Mouse (Mus musculus) hindbrain, embryonic 15.5 days (tissue): Measurements from ENCODE around the gene Card14. TPM values are rescaled to one million over a fixed set of nuclear protein-coding genes. Genes with fewer than 3 reads are reported as not detected.
"Not testable (repeated sequence)": the region's sequence is repeated elsewhere in the genome, so short reads cannot be mapped to it uniquely, and the experiment has no call there.

ENCODE experiments used
- ATAC-seq: fragments of 200-750 bp; cut with Nextera tagmentation; 2 replicates; pipeline ENCODE4 v1.8.0; 2017; ENCODE audit warnings: low read depth, moderate number of reproducible peaks, moderate TSS enrichment; ENCODE audit not compliant: low FRiP score
- H3K27ac ChIP-seq: fragments of 300-500 bp; sonication (generic); replicated peaks from 2 replicates; pipeline ENCODE4 v1.5.1; 2015; ENCODE audit warnings: mild to moderate bottlenecking, inconsistent platforms
- H3K27me3 ChIP-seq: fragments of 300-500 bp; sonication (generic); 2 replicates; pipeline ENCODE4 v1.6.1; 2015; ENCODE audit warnings: control low read depth, inconsistent platforms
- H3K36me3 ChIP-seq: fragments of 300-500 bp; sonication (generic); 2 replicates; pipeline ENCODE4 v1.6.1; 2015; ENCODE audit warnings: control low read depth, inconsistent platforms
- H3K4me1 ChIP-seq: fragments of 300-500 bp; sonication (generic); replicated peaks from 2 replicates; pipeline ENCODE4 v1.6.1; 2015; ENCODE audit warnings: control low read depth, inconsistent platforms
- H3K4me2 ChIP-seq: fragments of 300-500 bp; sonication (generic); 2 replicates; pipeline ENCODE4 v1.6.1; 2015; ENCODE audit warnings: moderate library complexity, mild to moderate bottlenecking, inconsistent platforms
- H3K4me3 ChIP-seq: fragments of 300-500 bp; sonication (generic); 2 replicates; pipeline ENCODE4 v1.5.1; 2015; ENCODE audit warnings: mild to moderate bottlenecking, inconsistent platforms
- H3K9ac ChIP-seq: fragments of 300-500 bp; sonication (generic); 2 replicates; pipeline ENCODE4 v1.6.1; 2015; ENCODE audit warnings: inconsistent platforms
- H3K9me3 ChIP-seq: fragments of 300-500 bp; sonication (generic); 2 replicates; pipeline ENCODE4 v1.6.1; 2016; ENCODE audit warnings: control low read depth, inconsistent platforms
- WGBS: fragments of 180-500 bp; shearing (Covaris S2); methylation state at CpG from one replicate; pipeline ENCODE4 v1.1.7; 2015; 5-methylcytosine and 5-hydroxymethylcytosine counted together
- polyA plus RNA-seq: library from polyadenylated mRNA; unstranded; fragments of >200 nt; fragmentation: Nextera tagmentation; extraction: Ambion mirVana; gene quantifications from 2 replicates; pipeline ENCODE4 v1.2.1, GENCODE M21; 2015

The Card14 gene
- polyA plus RNA-seq: 0.36 and 0.58 TPM in 2 replicates

DNA sequence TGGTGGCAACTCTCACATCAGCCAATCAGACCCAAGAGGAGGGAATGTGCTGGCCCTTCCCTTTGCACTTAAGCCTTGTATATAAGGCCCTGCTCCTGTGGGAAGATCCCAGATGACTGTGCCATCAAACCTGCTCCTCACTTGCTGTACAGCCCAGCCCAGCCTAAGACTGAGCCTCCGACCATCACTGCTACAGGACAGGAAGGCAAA, at the start of gene Card14:
Card14 (plus strand) TSS at position 111 of the 210 bp plus-strand sequence.
- H3K9ac ChIP-seq: no peak within 1 kb of the TSS
- H3K27me3 ChIP-seq: no peaks in the 10 kb centered on the region; the same call in 1 of the 2 replicates
- H3K27ac ChIP-seq: no peak within 1 kb of the TSS
- no peak for ATAC-seq
- H3K4me3 ChIP-seq: no peak within 1 kb of the TSS
- H3K4me1 ChIP-seq: 0 out of 2 replicates have a peak, but pooled peaks cover 5% of the 10 kb centered on the region
- H3K36me3 ChIP-seq: no peaks in the 10 kb centered on the region
- no peak within 1 kb of the TSS for H3K4me2 ChIP-seq
- 61% methylated on average over 1 of the region's 1 CpGs for WGBS
- no peaks in the 10 kb centered on the region for H3K9me3 ChIP-seq

DNA sequence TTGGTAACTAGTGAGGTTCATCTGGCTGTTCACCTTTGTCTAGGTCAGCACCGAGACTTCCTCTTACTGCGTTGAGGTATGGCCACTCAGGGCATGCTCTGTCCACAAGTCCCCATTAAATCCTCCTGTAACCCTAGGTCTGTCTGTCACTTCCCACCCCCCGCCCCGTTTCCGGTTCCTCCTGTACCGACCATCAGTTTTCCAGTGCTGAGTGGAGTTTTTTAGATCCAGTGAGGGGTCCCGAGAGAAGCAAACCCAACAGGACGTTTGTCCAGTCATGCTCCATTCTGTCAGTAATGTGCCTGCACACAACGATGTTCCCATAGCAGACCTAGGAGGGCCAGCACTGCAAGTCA, 49.4 kb upstream of the Card14 start:
- Histone ChIP-seq H3K4me3 (peak overlapping the region; percentile 29), H3K4me2 (peak overlapping the region; percentile 47), H3K36me3 (peaks cover 6% of the 10 kb centered on the region), H3K9ac (no peak overlapping the region), H3K27me3 (no peaks in the 10 kb centered on the region), H3K4me1 (peaks cover 5% of the 10 kb centered on the region), H3K27ac (peak overlapping the region; percentile 21), H3K9me3 (no peaks in the 10 kb centered on the region)
- 67% methylated on average over 9 of the region's 9 CpGs for WGBS
- no peak for ATAC-seq

DNA sequence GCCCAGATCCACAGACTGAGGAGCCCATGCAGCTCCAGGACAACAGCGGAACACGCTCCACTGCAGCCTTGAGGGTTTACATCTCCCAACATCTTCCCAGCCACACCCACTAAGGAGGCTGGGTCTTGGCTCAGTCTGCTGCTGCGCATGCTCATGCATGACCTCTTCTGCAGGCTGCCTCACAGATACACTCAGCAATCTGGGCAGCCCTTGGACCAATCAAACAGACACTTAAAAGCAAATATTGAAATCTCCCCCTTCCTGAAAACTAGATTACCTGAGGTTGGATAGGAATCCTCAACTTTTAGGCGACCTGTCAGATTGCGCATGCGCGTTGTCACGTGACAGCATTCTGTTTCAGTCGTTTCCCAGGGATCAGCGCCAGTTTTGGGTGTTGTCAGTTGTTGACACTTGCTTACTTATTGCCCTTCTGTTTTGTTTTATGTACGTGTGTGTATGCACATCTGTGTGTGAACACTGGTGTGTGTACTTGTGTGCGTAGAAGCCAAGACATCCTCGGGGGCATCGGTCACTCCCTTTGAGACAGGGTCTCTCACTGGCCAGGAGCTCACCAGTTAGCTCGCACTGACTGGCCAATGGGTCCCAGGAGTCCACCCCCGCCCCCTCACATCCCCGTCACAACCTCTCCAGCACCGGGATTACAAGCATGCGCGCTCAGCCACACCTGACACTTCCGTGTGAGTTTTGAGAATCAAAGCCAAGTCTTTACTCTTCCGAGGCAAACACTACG, 48.8 kb upstream of the Card14 start:
- Histone ChIP-seq H3K4me3 (peak overlapping the region; percentile 29), H3K9me3 (no peaks in the 10 kb centered on the region), H3K4me1 (no peaks in the 10 kb centered on the region), H3K36me3 (peaks cover 8% of the 10 kb centered on the region), H3K9ac (no peak overlapping the region), H3K27ac (peak overlapping the region; percentile 21), H3K27me3 (no peaks in the 10 kb centered on the region), H3K4me2 (peak overlapping the region; percentile 47)
- ATAC-seq: peak; percentile 54; the same call in 1 of the 2 replicates
- WGBS: 71% methylated on average over 23 of the region's 23 CpGs

- no peak overlapping the region for H3K9ac ChIP-seq
- peaks cover 13% of the 10 kb centered on the region for H3K36me3 ChIP-seq
- WGBS: 90% methylated on average over 8 of the region's 8 CpGs
- no peak overlapping the region for H3K27ac ChIP-seq
- H3K27me3 ChIP-seq: no peaks in the 10 kb centered on the region
- no peaks in the 10 kb centered on the region for H3K4me1 ChIP-seq
- ATAC-seq: no peak
- no peak overlapping the region for H3K4me3 ChIP-seq
- no peak overlapping the region for H3K4me2 ChIP-seq
- H3K9me3 ChIP-seq: no peaks in the 10 kb centered on the region
Observed at GRCm38 (mm10) chr11:119259977-119260376, 47.6 kb upstream of the Card14 start.

DNA sequence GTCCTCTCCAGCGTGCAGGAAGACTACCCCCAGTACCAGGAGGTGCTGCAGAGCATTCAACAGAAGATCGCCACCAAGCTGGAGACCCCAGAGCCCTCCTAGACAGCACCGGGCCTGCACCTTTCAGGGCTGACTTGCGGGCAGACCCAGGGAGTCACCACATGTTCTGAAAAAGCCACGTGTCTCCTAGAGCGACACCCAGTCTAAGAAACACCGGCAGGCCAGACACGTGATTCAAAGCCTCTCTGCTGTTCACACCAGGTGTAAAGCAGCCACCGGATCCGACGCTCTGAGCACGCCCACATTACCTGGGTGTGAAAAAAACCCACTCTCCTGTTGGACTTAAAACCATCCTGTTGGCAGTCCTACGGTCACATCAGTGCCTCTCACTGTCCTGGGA, 43.2 kb upstream of the Card14 start:
- H3K4me1 ChIP-seq: peaks cover 21% of the 10 kb centered on the region
- H3K9me3 ChIP-seq: no peaks in the 10 kb centered on the region
- no peak for ATAC-seq
- H3K27me3 ChIP-seq: no peaks in the 10 kb centered on the region
- no peak overlapping the region for H3K27ac ChIP-seq
- WGBS: 91% methylated on average over 13 of the region's 13 CpGs
- H3K4me2 ChIP-seq: no peak overlapping the region
- H3K9ac ChIP-seq: no peak overlapping the region
- peaks cover 13% of the 10 kb centered on the region for H3K36me3 ChIP-seq
- no peak overlapping the region for H3K4me3 ChIP-seq

- H3K9ac ChIP-seq: no peak overlapping the region
- no peaks in the 10 kb centered on the region for H3K27me3 ChIP-seq
- H3K36me3 ChIP-seq: peaks cover 13% of the 10 kb centered on the region
- ATAC-seq: no peak
- H3K4me2 ChIP-seq: no peak overlapping the region
- WGBS: 83% methylated on average over 7 of the region's 7 CpGs
- no peak overlapping the region for H3K27ac ChIP-seq
- peaks cover 32% of the 10 kb centered on the region for H3K4me1 ChIP-seq
- no peak overlapping the region for H3K4me3 ChIP-seq
- no peaks in the 10 kb centered on the region for H3K9me3 ChIP-seq
Observed at GRCm38 (mm10) chr11:119265811-119266210, 41.8 kb upstream of the Card14 start.

DNA sequence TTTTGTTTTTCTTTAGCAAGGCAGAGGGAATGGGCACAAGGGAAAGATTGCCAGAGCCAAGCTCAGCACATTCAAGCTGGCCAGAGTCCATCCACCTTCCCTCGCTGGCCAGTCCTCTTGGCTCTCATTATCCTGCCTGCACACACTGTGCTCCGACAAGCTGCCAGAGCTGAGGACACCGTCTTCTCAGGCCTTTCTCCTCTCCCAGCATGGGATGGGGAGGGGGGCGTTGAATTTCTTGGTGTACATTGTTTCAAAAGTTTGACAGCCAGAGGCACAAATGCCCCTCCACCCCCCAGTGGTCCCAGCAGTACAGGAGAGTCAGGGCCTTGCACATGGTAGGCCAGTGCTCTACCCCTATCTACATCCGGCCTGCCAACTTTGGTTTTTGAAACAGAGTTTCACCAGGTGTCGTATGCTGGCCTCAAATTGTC, 40.3 kb upstream of the Card14 start:
- peaks cover 15% of the 10 kb centered on the region; the same call in 1 of the 2 replicates for H3K36me3 ChIP-seq
- peak overlapping the region; percentile 76 for H3K27ac ChIP-seq
- no peaks in the 10 kb centered on the region for H3K9me3 ChIP-seq
- peak overlapping the region; percentile 72; the same call in 1 of the 2 replicates for H3K9ac ChIP-seq
- no peaks in the 10 kb centered on the region for H3K27me3 ChIP-seq
- ATAC-seq: peak; percentile 68
- H3K4me2 ChIP-seq: peak overlapping the region; percentile 78
- H3K4me1 ChIP-seq: peaks cover 34% of the 10 kb centered on the region
- WGBS: 39% methylated on average over 6 of the region's 6 CpGs
- peak overlapping the region; percentile 57; the same call in 1 of the 2 replicates for H3K4me3 ChIP-seq

GRCm38 (mm10) chr11:119267768-119268556, 39.6 kb upstream of the Card14 start, which contains the start of gene Gaa:
TSS of gene Gaa (plus strand) at chr11:119267887.
- Histone ChIP-seq H3K27me3 (no peaks in the 10 kb centered on the region), H3K4me3 (peak within 1 kb of the TSS; percentile 57), H3K27ac (peak within 1 kb of the TSS; percentile 76), H3K4me1 (peaks cover 34% of the 10 kb centered on the region), H3K9ac (peak within 1 kb of the TSS; percentile 72), H3K9me3 (no peaks in the 10 kb centered on the region), H3K4me2 (peak within 1 kb of the TSS; percentile 78), H3K36me3 (peaks cover 19% of the 10 kb centered on the region; the same call in 1 of the 2 replicates)
- 5% methylated on average over 52 of the region's 52 CpGs for WGBS
- ATAC-seq: peak; percentile 83

- no peak for ATAC-seq
- 72% methylated on average over 16 of the region's 16 CpGs for WGBS
- H3K4me1 ChIP-seq: peaks cover 34% of the 10 kb centered on the region
- peak overlapping the region; percentile 78 for H3K4me2 ChIP-seq
- H3K9ac ChIP-seq: peak overlapping the region; percentile 72
- peak overlapping the region; percentile 76; the same call in 1 of the 2 replicates for H3K27ac ChIP-seq
- no peaks in the 10 kb centered on the region for H3K27me3 ChIP-seq
- H3K36me3 ChIP-seq: peaks cover 21% of the 10 kb centered on the region; the same call in 1 of the 2 replicates
- no peaks in the 10 kb centered on the region for H3K9me3 ChIP-seq
- H3K4me3 ChIP-seq: peak overlapping the region; percentile 57
Observed at GRCm38 (mm10) chr11:119268557-119269195, 38.9 kb upstream of the Card14 start.

- ATAC-seq, H3K27ac ChIP-seq, H3K27me3 ChIP-seq, H3K4me3 ChIP-seq, H3K9me3 ChIP-seq, H3K9ac ChIP-seq, H3K4me2 ChIP-seq: not testable (repeated sequence)
- 76% methylated on average over 3 of the region's 3 CpGs for WGBS
- peaks cover 36% of the 10 kb centered on the region for H3K36me3 ChIP-seq
- H3K4me1 ChIP-seq: peaks cover 30% of the 10 kb centered on the region
Observed at GRCm38 (mm10) chr11:119272492-119272891, 35.1 kb upstream of the Card14 start.

DNA sequence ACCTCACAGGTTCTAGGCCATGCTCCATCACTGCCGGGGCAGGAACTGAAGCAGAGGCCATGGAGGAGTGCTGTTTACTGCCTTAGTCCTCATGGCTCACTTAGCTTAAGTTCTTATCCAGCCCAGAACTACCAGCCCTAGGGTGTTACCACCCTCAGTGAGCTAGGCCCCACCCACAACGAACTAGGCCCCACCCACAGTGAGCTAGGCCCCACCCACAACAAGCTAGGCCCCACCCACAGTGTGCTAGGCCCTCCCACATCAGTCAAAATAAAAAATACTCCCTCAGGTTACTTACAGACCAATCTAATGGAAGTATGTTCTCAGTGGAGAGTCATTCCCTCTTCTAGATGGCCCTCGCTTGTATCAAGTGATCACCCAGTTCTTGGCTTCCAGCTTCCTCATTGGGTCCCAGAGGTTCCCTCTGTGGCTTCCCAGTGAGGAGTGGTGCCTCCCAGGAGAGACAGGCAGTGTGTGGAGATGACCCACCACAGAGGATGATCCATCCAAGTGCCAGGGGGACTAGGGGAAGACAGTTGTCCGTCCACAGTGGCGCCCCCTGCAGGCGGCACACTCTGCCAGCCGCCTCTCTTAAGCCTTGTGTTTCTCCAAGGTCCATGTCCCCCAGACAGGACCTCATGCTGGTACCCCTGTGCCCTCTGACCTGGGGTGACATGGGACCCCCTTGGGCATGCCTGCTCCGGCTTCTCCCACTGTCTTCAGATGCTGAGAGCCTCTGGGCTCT, 34.2 kb upstream of the Card14 start:
- H3K9ac ChIP-seq: no peak overlapping the region
- ATAC-seq: no peak
- peaks cover 23% of the 10 kb centered on the region for H3K4me1 ChIP-seq
- no peaks in the 10 kb centered on the region for H3K9me3 ChIP-seq
- 89% methylated on average over 8 of the region's 8 CpGs for WGBS
- H3K27ac ChIP-seq: no peak overlapping the region
- no peak overlapping the region for H3K4me3 ChIP-seq
- H3K27me3 ChIP-seq: no peaks in the 10 kb centered on the region
- H3K4me2 ChIP-seq: no peak overlapping the region
- peaks cover 36% of the 10 kb centered on the region for H3K36me3 ChIP-seq
